Mouse (Mus musculus) megakaryocyte, embryonic 14.5 days (primary cell): ENCODE data around the gene Herpud1.

Experiments used
- FLI1 ChIP-seq: IDR thresholded peaks from 2 replicates; pipeline ENCODE4 v1.6.1; 2012; ENCODE audit warnings: low read length, inconsistent platforms, mixed read lengths
- GATA1 ChIP-seq: IDR thresholded peaks from 3 replicates; pipeline ENCODE4 v1.6.1; 2012; ENCODE audit warnings: mixed read lengths, low read length, inconsistent platforms, borderline replicate concordance

- TF ChIP-seq GATA1 (no peak), FLI1 (no peak)
Observed at GRCm38 (mm10) chr8:94357220-94357619, 29.0 kb upstream of the Herpud1 start.
